Comparison of ENCODE assay signal across 23 mouse cellular contexts in the genomic region with DNA sequence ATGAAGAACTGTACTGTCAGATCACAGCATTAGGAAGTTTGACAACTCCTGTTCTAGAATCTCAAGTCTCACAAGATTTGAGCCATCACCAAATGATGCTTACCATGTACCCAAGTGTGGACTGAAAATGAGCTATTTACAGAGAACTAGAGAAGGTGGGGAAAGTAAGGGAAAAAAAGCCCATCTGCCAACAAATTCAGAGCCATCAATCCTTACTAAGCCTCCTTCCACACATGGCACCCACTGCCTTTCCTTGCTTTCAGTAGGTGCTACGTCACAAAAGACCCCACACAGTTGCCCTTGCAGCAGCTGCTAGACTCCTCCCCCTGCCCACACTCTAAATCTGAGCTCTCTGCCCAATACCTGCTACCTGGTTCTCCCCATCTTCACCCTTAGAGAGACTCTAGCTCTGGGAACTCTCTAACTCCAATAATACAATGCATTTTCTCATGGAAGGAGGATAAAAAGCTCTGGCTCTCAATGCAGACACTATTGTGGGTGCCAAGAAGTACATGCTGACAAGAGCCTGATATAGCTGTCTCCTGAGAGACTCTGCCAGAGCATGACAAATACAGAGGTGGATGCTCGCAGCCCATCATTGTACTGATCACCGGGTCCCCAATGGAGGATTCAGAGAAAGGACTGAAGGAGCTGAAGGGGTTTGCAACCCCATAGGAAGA.
DNase-seq lines count a peak whose midpoint lies in the region; ATAC-seq and TF ChIP-seq lines count a peak whose summit lies in the region.
"Had no signal": no experiment of that assay in that cellular context is flagged by ENCODE, and none has a peak within 500 bp of the region (broad histone marks: within the 10 kb centered on the region; RNA-seq: fewer than 3 reads in every experiment).

No protein-coding gene starts in this region.

- H3K4me1 ChIP-seq in forebrain, embryonic 16.5 days (replicated peaks; ENCODE audit: control insufficient read depth, insufficient read depth, low read length) = peaks cover 8% of the 10 kb centered on the region
- peaks cover 8% of the 10 kb centered on the region; the same call in 1 of the 2 replicates for H3K4me1 ChIP-seq in forebrain, postnatal 0 days (ENCODE audit: insufficient read depth)
- H3K4me1 ChIP-seq in midbrain, postnatal 0 days (ENCODE audit: insufficient read depth, low read length) = no peaks in the 10 kb centered on the region
- H3K4me1 ChIP-seq: embryonic facial prominence, embryonic 15.5 days; heart, embryonic 10.5 days; hindbrain, embryonic 12.5 days; intestine, embryonic 15.5 days had no signal

- H3K27ac ChIP-seq in forebrain, embryonic 16.5 days (ENCODE audit: low read length) = no peak overlapping the region; the same call in 1 of the 2 replicates
- no peak overlapping the region for H3K27ac ChIP-seq in forebrain, postnatal 0 days (ENCODE audit: low read depth, low read length)
- H3K27ac ChIP-seq in left cerebral cortex, adult 2 months = peak overlapping the region; percentile 71
- no peak overlapping the region for H3K27ac ChIP-seq in midbrain, postnatal 0 days (ENCODE audit: low read depth, low read length)
- H3K27ac ChIP-seq: embryonic facial prominence, embryonic 15.5 days; forebrain, embryonic 10.5 days; heart, embryonic 10.5 days; hindbrain, embryonic 12.5 days; intestine, embryonic 15.5 days had no signal

- no peak overlapping the region for H3K4me2 ChIP-seq in forebrain, embryonic 16.5 days (ENCODE audit: low read length)
- no peak overlapping the region for H3K4me2 ChIP-seq in forebrain, postnatal 0 days (ENCODE audit: low read depth)
- no peak overlapping the region for H3K4me2 ChIP-seq in midbrain, postnatal 0 days (ENCODE audit: low read depth, low read length, poor library complexity, severe bottlenecking)
- H3K4me2 ChIP-seq: embryonic facial prominence, embryonic 15.5 days; hindbrain, embryonic 12.5 days; intestine, embryonic 15.5 days had no signal

- DNase-seq in forebrain, postnatal 0 days = no peak
- no peak for DNase-seq in left cerebral cortex, adult 2 months (ENCODE audit: extremely low spot score in 1 of 2, low spot score in 2 of 2)
- DNase-seq in left cerebral cortex, adult 9 months (ENCODE audit: low spot score in 2 of 2) = no peak
- peak; percentile 22 for DNase-seq in brain, embryonic 14.5 days (ENCODE audit: low read depth)
- DNase-seq in midbrain, postnatal 0 days (ENCODE audit: low spot score) = no peak
- DNase-seq: adrenal gland, postnatal 14 days; cerebellum, adult 11 months; cerebellum, adult 9-10 months; embryo, embryonic 11 days; gastrocnemius, postnatal 10 days; heart, adult 18-20 months; heart, postnatal 10 days; heart, postnatal 4 days had no signal

- H3K27me3 ChIP-seq in forebrain, embryonic 16.5 days (replicated peaks; ENCODE audit: control insufficient read depth, insufficient read depth, low read length) = no peaks in the 10 kb centered on the region
- no peaks in the 10 kb centered on the region for H3K27me3 ChIP-seq in forebrain, postnatal 0 days (ENCODE audit: insufficient read depth, low read length)
- H3K27me3 ChIP-seq in midbrain, postnatal 0 days (ENCODE audit: insufficient read depth, low read length) = no peaks in the 10 kb centered on the region
- H3K27me3 ChIP-seq: CH12.LX; embryonic facial prominence, embryonic 15.5 days; hindbrain, embryonic 12.5 days; intestine, embryonic 15.5 days; Patski had no signal

- TF ChIP-seq POLR2A in brain, embryonic 14.5 days (IDR thresholded peaks at IDR 0.05; ENCODE audit: borderline replicate concordance, extremely low read depth, insufficient read depth, insufficient read length, poor library complexity, severe bottlenecking) = no peak

- TF ChIP-seq CTCF in forebrain, postnatal 0 days (IDR thresholded peaks at IDR 0.05; ENCODE audit: low read depth) = no peak
- no peak for TF ChIP-seq CTCF in left cerebral cortex, adult 2 months (IDR thresholded peaks at IDR 0.05)
- no peak for TF ChIP-seq CTCF in brain, embryonic 14.5 days (IDR thresholded peaks at IDR 0.05; ENCODE audit: borderline replicate concordance, extremely low read depth, insufficient read depth, insufficient read length)
- TF ChIP-seq CTCF in midbrain, postnatal 0 days (IDR thresholded peaks at IDR 0.05) = no peak

- no peak overlapping the region for H3K9ac ChIP-seq in forebrain, embryonic 16.5 days (replicated peaks; ENCODE audit: low read depth, low read length)
- no peak overlapping the region for H3K9ac ChIP-seq in forebrain, postnatal 0 days
- H3K9ac ChIP-seq in midbrain, postnatal 0 days (replicated peaks; ENCODE audit: low read length, poor library complexity, severe bottlenecking) = no peak overlapping the region
- H3K9ac ChIP-seq: embryonic facial prominence, embryonic 15.5 days; hindbrain, embryonic 12.5 days; intestine, embryonic 15.5 days had no signal

- no peaks in the 10 kb centered on the region for H3K9me3 ChIP-seq in forebrain, embryonic 16.5 days (ENCODE audit: control insufficient read depth, low read length)
- H3K9me3 ChIP-seq in forebrain, postnatal 0 days (ENCODE audit: low read length) = no peaks in the 10 kb centered on the region
- H3K9me3 ChIP-seq in midbrain, postnatal 0 days (ENCODE audit: low read length) = no peaks in the 10 kb centered on the region
- H3K9me3 ChIP-seq: embryonic facial prominence, embryonic 15.5 days; forebrain, embryonic 10.5 days; heart, embryonic 10.5 days; hindbrain, embryonic 12.5 days; intestine, embryonic 15.5 days had no signal

- no peaks in the 10 kb centered on the region for H3K36me3 ChIP-seq in forebrain, embryonic 16.5 days (ENCODE audit: control insufficient read depth, insufficient read depth)
- no peaks in the 10 kb centered on the region for H3K36me3 ChIP-seq in forebrain, postnatal 0 days (ENCODE audit: insufficient read depth)
- H3K36me3 ChIP-seq in midbrain, postnatal 0 days (ENCODE audit: insufficient read depth, low read length) = no peaks in the 10 kb centered on the region
- H3K36me3 ChIP-seq: embryonic facial prominence, embryonic 15.5 days; forebrain, embryonic 10.5 days; heart, embryonic 10.5 days; hindbrain, embryonic 12.5 days; intestine, embryonic 15.5 days had no signal

- WGBS in forebrain, embryonic 16.5 days = 63% methylated on average over 3 of the region's 3 CpGs
- WGBS in forebrain, postnatal 0 days = 61% methylated on average over 3 of the region's 3 CpGs
- WGBS in midbrain, postnatal 0 days = 61% methylated on average over 3 of the region's 3 CpGs

- no peak overlapping the region for H3K4me3 ChIP-seq in forebrain, embryonic 16.5 days (replicated peaks; ENCODE audit: low read length)
- no peak overlapping the region for H3K4me3 ChIP-seq in forebrain, postnatal 0 days (ENCODE audit: low read depth, low read length)
- H3K4me3 ChIP-seq in left cerebral cortex, adult 2 months = no peak overlapping the region
- H3K4me3 ChIP-seq in midbrain, postnatal 0 days (ENCODE audit: low read depth, low read length) = no peak overlapping the region
- H3K4me3 ChIP-seq: embryonic facial prominence, embryonic 15.5 days; erythroblast, embryonic 14.5 days; forebrain, embryonic 10.5 days; heart, embryonic 10.5 days; hindbrain, embryonic 12.5 days; intestine, embryonic 15.5 days had no signal

- ATAC-seq in forebrain, embryonic 16.5 days = 0 out of 2 replicates have a peak, but pooled peaks have one; percentile 32
- no peak for ATAC-seq in forebrain, postnatal 0 days
- ATAC-seq in midbrain, postnatal 0 days (ENCODE audit: low FRiP score) = no peak
- ATAC-seq: activated CD4-positive, CD25-positive, alpha-beta regulatory T cell, adult 4 months; intestine, embryonic 15.5 days; Patski had no signal

- intact Hi-C loops in left cerebral cortex, adult 2 months (cut with DNase I) = loop anchor here (1.0 to 5.0 kb wide), 2 partner anchors 64 to 97 kb away; no protein-coding TSS in a partner anchor
